Mouse (Mus musculus): ENCODE measurements around the gene Heatr5a. TPM values are rescaled to one million over a fixed set of nuclear protein-coding genes. Genes with fewer than 3 reads are reported as not detected.

Gene Heatr5a
- polyA plus RNA-seq, 1 experiment from 2014 or later, result 4.5 TPM

DNA sequence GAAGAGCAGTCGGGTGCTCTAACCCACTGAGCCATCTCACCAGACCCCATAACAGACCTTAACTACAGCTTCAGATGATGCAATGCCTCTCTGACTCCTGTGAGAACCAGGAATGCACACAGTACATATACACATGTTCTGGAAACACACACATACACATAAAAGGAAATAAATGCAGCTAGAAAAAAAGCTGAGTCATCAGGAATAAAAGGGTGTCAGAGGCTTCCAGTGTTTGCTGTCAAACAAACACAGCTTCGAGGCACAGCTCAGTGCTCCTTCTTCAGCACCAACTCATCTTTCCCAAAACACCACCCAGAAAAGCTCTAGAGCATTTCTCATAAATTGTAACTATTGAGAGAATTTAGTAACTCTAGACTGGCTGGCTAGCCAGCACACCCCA is 86.3 kb downstream of the Heatr5a start:
- H3K4me3 ChIP-seq (ENCODE audit: low read depth, low read length), result no peak overlapping the region
- no peaks in the 10 kb centered on the region for H3K9me3 ChIP-seq (ENCODE audit: control insufficient read depth, low read length)
- H3K27me3 ChIP-seq (ENCODE audit: control insufficient read depth, insufficient read depth, low read length), result no peaks in the 10 kb centered on the region
- H3K9ac ChIP-seq (ENCODE audit: low read length), result no peak overlapping the region
- H3K27ac ChIP-seq (replicated peaks), result no peak overlapping the region
- TF ChIP-seq EP300 (optimal IDR thresholded peaks at IDR 0.05) (no peak), CTCF (IDR thresholded peaks at IDR 0.05; ENCODE audit: low read depth) (no peak)
- H3K4me2 ChIP-seq (replicated peaks; ENCODE audit: low read depth), result no peak overlapping the region
- ATAC-seq (ENCODE audit: low FRiP score, low TSS enrichment) (0 out of 2 replicates have a peak, but pooled peaks have one; percentile 8), DNase-seq (ENCODE audit: low spot score) (no peak)
- no peaks in the 10 kb centered on the region for H3K4me1 ChIP-seq (replicated peaks; ENCODE audit: control insufficient read depth, insufficient read depth)
- WGBS, result 66% methylated on average over 2 of the region's 2 CpGs
- 0 out of 2 replicates have a peak, but pooled peaks cover 2% of the 10 kb centered on the region for H3K36me3 ChIP-seq (ENCODE audit: control insufficient read depth, insufficient read depth, low read length)

DNA sequence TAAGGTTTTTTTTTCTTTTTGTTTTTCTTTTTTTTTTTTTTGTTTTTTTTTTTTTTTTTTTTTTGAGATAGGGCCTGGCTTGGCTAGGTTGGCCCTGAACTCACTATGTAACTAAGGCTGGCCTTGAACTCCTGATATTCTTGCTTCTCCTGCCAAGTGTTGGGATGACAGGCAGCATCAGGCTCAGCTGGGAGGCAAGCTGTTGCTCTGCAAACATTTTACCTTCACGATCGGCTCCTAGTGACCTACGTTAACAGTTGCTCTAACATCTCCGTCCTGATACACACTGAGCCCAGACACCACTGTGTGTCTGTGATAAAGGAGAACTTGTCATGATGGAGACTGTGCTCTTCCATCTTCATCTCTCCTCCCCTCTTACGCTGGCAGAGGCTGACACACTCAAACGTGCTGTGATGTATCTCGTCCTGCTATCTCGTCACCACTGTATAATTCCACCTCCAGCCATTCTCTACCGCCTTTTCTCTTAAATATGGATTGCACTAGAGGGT is 87.8 kb downstream of the Heatr5a start:
- Histone ChIP-seq H3K4me3 (ENCODE audit: low read depth, low read length) (no peak overlapping the region), H3K36me3 (ENCODE audit: control insufficient read depth, insufficient read depth, low read length) (0 out of 2 replicates have a peak, but pooled peaks cover 4% of the 10 kb centered on the region)
- ATAC-seq (ENCODE audit: low FRiP score, low TSS enrichment), result no peak

DNA sequence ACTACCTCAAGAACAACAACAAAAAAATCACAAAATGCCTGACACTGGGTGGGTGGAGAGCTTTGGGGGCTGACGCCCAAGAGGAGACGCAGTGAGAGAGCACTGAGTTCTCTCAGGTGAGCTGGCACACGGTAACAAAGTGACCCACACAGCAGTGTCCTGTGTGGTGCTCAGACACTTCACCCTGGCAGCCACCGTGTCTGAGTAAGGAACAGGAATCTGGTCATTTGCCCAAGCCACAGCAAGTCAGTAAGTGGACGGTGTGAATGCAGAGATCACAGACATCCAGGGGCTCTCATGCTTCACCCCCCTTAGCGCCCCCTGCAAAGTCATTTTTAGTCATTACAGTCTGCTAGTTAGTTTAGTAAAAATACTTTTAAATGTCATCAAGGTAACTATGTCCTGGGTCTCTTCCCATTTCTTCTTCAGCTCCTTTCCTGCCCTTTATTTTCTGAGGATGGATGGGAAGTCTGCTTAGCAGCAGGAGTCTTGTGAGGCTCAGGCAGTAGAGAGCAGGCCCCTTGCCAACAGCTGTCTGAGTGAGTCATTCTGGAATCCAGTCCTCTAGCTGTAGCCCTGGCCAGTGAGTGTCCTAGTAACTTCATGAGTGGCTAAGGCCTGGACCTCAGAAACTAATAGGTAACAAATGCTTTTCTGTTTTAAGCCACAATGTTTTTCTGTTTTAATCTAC is 88.4 kb downstream of the Heatr5a start:
- Histone ChIP-seq H3K9ac (ENCODE audit: low read length) (no peak overlapping the region), H3K36me3 (ENCODE audit: control insufficient read depth, insufficient read depth, low read length) (0 out of 2 replicates have a peak, but pooled peaks cover 4% of the 10 kb centered on the region), H3K9me3 (ENCODE audit: control insufficient read depth, low read length) (no peaks in the 10 kb centered on the region), H3K4me1 (replicated peaks; ENCODE audit: control insufficient read depth, insufficient read depth) (no peaks in the 10 kb centered on the region), H3K27me3 (ENCODE audit: control insufficient read depth, insufficient read depth, low read length) (no peaks in the 10 kb centered on the region), H3K27ac (replicated peaks) (peak overlapping the region; percentile 61), H3K4me2 (replicated peaks; ENCODE audit: low read depth) (no peak overlapping the region), H3K4me3 (ENCODE audit: low read depth, low read length) (no peak overlapping the region)
- DNase-seq (ENCODE audit: low spot score) (peak; percentile 52), ATAC-seq (ENCODE audit: low FRiP score, low TSS enrichment) (no peak; the same call in 1 of the 2 replicates)
- WGBS, result 81% methylated on average over 6 of the region's 6 CpGs
- no peak for TF ChIP-seq EP300 (optimal IDR thresholded peaks at IDR 0.05)
- TF ChIP-seq CTCF (IDR thresholded peaks at IDR 0.05; ENCODE audit: low read depth), result no peak

More for the DNA sequence above, 87.8 kb downstream of the Heatr5a start:
- Histone ChIP-seq H3K27me3 (ENCODE audit: control insufficient read depth, insufficient read depth, low read length) (no peaks in the 10 kb centered on the region), H3K27ac (replicated peaks) (no peak overlapping the region), H3K9me3 (ENCODE audit: control insufficient read depth, low read length) (no peaks in the 10 kb centered on the region), H3K9ac (ENCODE audit: low read length) (no peak overlapping the region), H3K4me2 (replicated peaks; ENCODE audit: low read depth) (no peak overlapping the region), H3K4me1 (replicated peaks; ENCODE audit: control insufficient read depth, insufficient read depth) (no peaks in the 10 kb centered on the region)
- no peak for DNase-seq (ENCODE audit: low spot score)
- no peak for TF ChIP-seq CTCF (IDR thresholded peaks at IDR 0.05; ENCODE audit: low read depth)
- no peak for TF ChIP-seq EP300 (optimal IDR thresholded peaks at IDR 0.05)
- 90% methylated on average over 9 of the region's 9 CpGs for whole genome bisulfite sequencing

DNA sequence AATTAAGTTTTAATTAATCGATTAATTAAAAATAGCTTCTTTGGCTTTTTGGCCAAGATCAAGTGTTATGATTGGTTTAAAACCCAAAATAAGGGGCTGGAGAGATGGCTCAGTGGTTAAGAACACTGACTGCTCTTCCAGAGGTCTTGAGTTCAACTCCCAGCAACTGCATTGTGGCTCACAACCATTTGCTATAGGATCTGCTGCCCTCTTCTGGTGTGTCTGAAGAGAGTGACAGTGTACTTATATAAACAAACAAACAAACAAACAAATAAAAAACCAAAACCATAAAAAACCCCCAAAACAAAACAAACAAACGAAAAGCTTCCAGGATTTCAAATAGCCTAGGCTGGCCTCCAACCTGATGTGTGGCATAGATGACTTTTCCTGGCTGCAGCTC is 89.3 kb downstream of the Heatr5a start:
- Histone ChIP-seq H3K27ac (replicated peaks) (no peak overlapping the region), H3K9ac (ENCODE audit: low read length) (no peak overlapping the region), H3K27me3 (ENCODE audit: control insufficient read depth, insufficient read depth, low read length) (no peaks in the 10 kb centered on the region), H3K36me3 (ENCODE audit: control insufficient read depth, insufficient read depth, low read length) (0 out of 2 replicates have a peak, but pooled peaks cover 4% of the 10 kb centered on the region), H3K4me1 (replicated peaks; ENCODE audit: control insufficient read depth, insufficient read depth) (no peaks in the 10 kb centered on the region), H3K4me3 (ENCODE audit: low read depth, low read length) (no peak overlapping the region), H3K4me2 (replicated peaks; ENCODE audit: low read depth) (no peak overlapping the region), H3K9me3 (ENCODE audit: control insufficient read depth, low read length) (no peaks in the 10 kb centered on the region)
- 89% methylated on average over 2 of the region's 2 CpGs for WGBS
- DNase-seq (ENCODE audit: low spot score), result no peak
- TF ChIP-seq EP300 (optimal IDR thresholded peaks at IDR 0.05), result no peak
- peak; percentile 39; the same call in 1 of the 2 replicates for TF ChIP-seq CTCF (IDR thresholded peaks at IDR 0.05; ENCODE audit: low read depth)
- ATAC-seq (ENCODE audit: low FRiP score, low TSS enrichment), result no peak

DNA sequence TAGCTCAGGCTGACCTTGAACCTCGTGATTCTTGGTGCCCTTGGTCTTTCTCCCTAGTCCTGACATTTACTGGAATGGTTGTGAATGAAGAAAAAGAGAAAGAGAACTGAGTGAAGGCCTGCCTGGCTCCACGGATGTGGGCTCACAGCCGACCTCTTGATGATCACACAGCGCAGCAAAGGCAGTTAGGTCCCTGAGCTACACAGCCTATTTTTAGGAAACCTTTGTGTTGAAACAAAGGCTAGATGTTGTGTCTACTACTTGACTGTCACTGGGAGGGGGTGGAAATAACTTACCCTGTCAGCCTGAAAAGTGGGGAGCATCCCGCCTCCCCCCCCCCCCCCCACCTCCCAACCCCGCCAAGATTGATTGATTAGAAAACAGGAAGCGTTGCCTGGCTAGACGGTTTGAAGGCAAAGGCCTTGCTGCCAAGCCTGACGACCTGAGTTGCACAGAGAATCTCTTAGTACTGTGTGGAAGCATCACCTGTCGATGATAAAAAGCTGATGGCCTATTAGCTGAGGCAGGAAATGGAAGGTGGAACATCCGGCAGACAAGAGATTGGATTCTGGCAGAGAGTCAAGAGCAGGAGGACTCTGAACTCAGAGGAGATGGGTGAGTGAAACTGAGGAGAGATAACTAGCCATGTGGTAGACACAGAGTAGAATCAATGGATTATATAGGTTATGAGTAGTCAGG is 99.5 kb downstream of the Heatr5a start:
- Histone ChIP-seq H3K27ac (replicated peaks) (no peak overlapping the region), H3K9me3 (ENCODE audit: control insufficient read depth, low read length) (no peaks in the 10 kb centered on the region), H3K9ac (ENCODE audit: low read length) (no peak overlapping the region), H3K4me3 (ENCODE audit: low read depth, low read length) (no peak overlapping the region), H3K36me3 (ENCODE audit: control insufficient read depth, insufficient read depth, low read length) (no peaks in the 10 kb centered on the region), H3K27me3 (ENCODE audit: control insufficient read depth, insufficient read depth, low read length) (no peaks in the 10 kb centered on the region), H3K4me2 (replicated peaks; ENCODE audit: low read depth) (no peak overlapping the region), H3K4me1 (replicated peaks; ENCODE audit: control insufficient read depth, insufficient read depth) (no peaks in the 10 kb centered on the region)
- no peak for DNase-seq (ENCODE audit: low spot score)
- no peak for ATAC-seq (ENCODE audit: low FRiP score, low TSS enrichment)
- 52% methylated on average over 11 of the region's 11 CpGs for WGBS
- TF ChIP-seq CTCF (IDR thresholded peaks at IDR 0.05; ENCODE audit: low read depth), result no peak
- no peak for TF ChIP-seq EP300 (optimal IDR thresholded peaks at IDR 0.05)
